Mouse (Mus musculus): ENCODE data around the gene Sptlc2.

- no peak for TF ChIP-seq CTCF (conservative IDR thresholded peaks at IDR 0.05; ENCODE audit: insufficient read depth, insufficient read length, low read depth, low read length)
- TF ChIP-seq POLR2A (IDR thresholded peaks at IDR 0.05; ENCODE audit: low read depth, low read length): no peak
These were observed 99.1 kb downstream of the Sptlc2 start for GRCm38 (mm10) chr12:87289100-87289499.

Data from kidney, adult 2 months (tissue).